Mouse (Mus musculus) urinary bladder, adult 2 months (tissue): Measurements from ENCODE around the gene Gm20425. TPM values are rescaled to one million over a fixed set of nuclear protein-coding genes. Genes with fewer than 3 reads are reported as not detected.
"Not testable (repeated sequence)": the region's sequence is repeated elsewhere in the genome, so short reads cannot be mapped to it uniquely, and the experiment has no call there.

Source experiments
- DNase-seq: peaks from one replicate; pipeline ENCODE4 v3.0.0; 2022; ENCODE audit warnings: low spot score
- polyA plus RNA-seq: library from polyadenylated mRNA; depleted of rRNA; stranded (reverse); fragments of >200 nt; gene quantifications from 2 replicates; pipeline ENCODE4 v1.2.3, GENCODE M21; 2012

Gene Gm20425
- polyA plus RNA-seq, 1 experiment, result not detected

DNA sequence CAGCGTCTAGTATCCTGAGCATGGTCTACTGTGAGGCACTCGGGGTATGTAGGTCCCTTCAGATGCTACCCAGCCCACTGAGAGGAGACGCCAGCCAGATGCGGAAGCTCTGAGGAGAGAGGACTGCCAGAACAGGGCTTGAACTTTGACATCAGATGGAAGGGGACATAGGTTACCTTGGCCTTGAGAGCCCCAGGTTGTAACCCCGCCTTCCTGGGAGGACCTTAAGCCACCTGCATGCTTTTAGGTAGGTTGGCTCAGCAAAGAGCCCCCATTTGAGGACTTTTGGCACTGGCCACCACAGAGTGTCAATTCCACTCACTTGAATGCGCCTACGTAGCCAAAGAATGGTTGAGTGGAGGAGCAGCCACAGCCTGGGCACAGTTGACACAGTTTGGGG, 5.4 kb downstream of the Gm20425 start:
- DNase-seq, result no peak

DNA sequence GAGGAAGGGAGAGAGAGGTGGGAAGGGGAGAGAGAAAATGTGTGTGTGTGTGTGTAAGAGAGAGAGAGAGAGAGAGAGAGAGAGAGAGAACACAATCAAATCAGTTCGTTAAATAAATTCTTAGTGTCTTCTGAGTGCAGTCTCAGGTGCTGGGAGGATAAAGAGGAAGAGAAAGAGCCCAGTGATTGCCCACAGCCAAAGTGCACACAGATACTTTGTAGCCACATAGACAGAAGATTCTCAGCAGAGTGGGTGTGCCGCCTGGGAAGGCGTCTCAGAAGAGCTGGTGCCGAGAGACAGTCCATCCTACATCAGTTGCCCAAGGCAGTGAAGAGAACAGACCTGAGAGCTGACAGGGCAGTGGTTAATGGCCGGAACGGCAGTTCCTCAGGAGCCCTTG, 15.8 kb downstream of the Gm20425 start:
- DNase-seq, result no peak

DNA sequence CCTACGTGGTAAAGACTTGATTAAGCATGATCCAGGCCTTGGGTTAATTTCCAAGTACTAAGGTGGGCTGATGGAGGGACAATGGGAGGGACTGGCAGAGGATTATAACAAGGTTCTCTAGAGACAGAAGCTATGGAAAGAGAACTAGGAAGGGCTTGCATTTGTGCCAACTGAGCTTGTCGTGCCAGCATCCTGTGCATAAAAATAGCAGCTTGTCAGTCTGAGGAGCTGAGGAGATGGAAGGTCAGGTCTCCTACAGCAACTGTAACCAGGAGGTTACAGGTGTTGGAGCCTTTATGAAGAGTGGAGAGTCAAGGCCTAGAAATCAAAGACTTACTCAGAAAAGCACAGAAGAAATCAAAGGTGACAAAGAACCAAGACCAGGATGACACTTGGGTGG, 16.5 kb downstream of the Gm20425 start:
- DNase-seq, result no peak

DNA sequence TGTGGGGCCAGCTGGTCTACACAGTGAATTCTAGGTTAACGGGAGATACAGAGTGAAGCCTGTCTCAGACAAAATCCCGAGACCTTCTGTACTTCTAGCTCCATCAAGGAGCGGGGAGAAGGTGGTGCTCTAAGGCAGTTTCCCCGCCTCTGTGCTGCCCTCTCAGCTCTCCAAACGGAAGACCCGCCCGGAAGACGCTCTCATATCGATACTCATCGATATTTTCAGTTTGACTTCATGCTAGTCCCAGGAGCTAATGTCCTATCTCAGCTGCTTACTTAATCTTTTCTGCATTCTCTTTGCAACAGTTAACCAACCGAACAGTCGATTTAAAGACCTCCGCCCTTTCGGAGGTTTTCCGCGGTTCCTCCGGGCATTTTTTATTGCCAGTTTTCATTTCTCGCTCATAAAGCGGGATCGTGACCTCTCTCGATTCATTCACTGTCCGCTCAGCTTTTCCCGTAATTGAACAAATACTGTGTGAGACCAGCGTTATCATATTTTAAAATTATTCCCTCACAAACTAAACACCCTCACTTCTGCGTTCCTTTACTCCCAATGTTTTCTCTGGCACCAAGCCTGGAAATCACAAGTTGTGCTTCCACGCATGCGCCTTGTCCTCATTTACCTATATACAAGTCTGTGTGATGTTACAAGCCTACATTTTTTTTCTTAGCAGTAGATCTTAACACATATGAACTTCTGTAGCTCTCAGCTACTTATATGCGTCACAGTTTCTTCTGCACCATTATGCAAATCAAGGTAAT, 17.3 kb downstream of the Gm20425 start:
- no peak for DNase-seq

DNA sequence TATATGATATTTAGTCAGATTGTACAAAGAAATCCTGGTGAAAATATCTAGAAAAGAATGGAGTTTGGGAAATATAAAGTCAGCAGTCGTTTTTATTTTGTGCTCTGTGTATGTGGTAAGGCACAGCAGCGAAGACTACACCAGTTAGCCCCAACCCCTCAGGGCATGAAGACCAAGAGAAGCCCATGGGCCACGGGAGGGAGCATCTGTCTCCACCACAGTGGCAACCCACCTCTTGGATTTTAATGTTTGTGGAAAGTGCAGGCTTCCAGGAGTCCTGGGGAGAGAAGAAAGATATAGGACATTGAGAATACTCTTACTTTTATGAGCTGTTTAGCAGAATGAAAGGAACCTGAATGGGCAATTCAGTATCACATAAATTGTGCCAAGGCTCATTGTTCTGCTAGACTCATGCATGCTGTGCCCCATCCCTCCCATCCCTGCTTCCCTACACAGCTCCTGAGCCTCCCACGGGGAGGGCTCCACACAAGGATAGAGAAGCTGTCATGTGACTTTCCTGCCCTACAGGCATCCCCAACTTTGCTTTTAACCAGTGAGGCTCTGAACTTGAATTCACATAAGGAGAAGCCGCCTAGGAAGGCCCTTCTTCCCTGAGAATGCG, 21.2 kb downstream of the Gm20425 start:
- DNase-seq, result no peak

DNA sequence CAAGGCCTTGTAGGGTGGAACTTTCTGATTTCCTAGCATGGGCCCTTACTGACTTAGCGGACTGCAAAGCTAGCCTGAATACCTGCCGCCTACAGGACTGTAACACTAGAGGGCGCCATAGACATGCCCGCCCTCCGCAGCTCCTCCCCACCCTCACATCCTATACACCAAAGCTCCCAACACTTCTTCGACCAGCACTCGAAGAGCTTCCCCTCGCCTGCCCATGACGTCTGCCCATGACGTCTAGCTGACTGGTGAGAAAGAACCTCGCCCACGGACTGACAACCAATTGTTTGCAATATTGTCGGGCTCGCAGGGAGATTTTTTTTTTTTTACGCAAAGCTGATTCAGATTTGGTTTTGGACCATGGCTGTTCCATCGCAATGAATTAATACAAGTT, 22.3 kb downstream of the Gm20425 start:
- DNase-seq, result no peak

DNA sequence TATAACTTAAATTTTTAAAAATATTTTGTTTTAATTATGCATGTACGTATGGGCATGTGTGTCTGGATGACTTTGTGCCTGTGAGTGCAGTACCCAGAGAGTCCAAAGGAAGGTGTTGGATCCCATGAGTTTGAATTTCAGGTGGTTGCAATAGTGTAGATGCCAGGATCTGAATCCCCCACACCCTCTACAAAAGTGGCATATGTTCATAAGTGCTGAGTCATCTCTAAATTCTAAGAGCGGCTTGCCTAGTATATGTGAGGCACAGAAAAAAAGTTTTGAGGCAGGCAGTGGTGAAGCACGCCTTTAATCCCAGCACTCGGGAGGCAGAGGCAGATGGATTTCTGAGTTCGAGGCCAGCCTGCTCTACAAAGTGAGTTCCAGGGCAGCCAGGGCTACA, 24.3 kb downstream of the Gm20425 start:
- no peak for DNase-seq

DNA sequence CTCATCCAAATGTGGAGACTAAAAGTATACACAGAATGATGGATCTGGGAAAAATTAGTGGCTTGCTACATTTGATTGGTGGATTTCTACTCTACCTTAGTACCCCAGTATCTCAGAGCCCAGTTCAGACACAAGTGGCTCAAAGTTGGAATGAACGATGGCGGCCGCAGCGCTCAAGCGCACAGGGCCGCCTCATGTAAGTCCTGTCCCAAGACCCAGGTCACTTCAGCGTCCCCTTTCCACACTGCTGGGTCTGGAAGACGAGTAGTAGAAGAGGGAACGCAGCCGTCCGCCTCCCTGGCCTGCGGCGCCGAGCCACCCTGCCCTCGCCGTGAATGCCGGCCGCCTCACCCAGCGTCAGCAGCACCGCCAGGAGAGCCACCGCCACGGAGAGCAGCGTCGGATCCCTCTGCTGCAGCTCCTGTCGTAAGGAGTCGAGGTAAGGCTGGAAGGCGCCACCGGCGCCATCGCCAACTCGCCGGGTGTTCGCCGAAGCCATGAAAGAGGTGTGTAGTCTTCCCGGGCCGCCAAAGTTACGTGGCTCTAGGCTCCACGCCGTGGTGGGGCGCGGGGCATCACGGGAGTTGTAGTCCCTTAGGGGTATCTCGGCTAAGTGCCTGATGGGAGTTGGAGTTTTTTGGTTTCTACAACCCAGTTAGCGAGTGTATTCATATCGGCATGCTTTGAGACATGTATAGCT, 28.4 kb downstream of the Gm20425 start, which contains the start of gene Srprb:
Srprb (minus strand) TSS at position 577 of the 700 bp plus-strand sequence.
- peak; percentile 79 for DNase-seq

DNA sequence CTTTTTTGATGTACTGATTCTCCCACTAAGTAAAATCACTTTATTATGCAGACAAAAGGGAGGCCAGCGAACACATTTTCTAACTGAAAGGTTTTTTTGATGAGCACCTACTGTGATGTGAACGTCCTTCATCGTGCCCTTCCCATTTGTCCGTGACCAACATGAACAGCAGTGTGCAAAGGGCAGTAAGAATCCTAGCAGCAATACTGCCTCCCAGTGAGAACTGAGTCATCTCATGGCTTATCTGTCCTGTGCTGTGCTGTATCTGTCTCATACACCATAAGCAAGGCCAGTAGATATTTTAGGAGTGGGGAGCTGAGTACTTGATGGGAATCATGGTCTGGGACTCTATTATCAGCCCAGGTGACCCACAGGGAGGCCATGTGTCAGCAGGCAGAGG, 41.7 kb downstream of the Gm20425 start:
- no peak for DNase-seq

DNA sequence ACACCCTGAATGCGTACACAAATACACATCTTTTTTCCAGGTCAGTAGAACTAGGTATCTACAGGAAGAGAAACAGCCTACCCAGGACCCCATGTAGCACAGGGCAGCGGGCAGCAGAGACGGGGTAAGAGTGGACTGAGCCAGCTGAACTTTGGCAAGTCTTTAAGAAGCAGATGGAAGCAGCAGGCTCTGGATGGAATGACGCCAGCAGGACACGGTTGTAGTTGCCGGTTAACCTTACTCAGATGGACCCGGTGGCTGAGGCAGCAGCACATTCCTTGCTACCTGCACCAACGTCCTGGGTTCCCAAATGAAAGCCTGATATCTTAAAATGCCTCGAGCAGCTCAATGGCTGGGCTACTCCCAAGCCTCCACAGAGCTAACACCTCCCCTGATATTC, 43.4 kb downstream of the Gm20425 start:
- DNase-seq, result no peak

DNA sequence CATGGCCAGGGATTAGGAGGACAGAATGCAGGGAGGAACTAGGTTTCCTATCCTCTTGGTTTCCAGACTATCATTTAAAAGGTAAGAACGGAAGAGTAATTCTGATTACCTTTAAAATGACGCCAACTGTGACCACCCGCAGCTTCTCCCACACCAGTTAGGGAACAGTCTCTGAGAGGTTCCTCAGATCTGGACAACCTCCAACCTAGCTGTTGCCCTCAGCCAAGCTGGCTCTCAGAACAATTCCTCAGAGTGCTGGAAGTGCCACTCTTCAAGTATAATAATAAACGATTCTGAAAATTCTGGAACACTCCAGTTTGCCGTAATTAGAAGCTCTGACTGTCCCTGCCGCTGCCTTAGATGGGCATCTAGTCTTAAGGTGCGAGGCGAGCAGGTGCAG, 44.2 kb downstream of the Gm20425 start:
- DNase-seq, result no peak

DNA sequence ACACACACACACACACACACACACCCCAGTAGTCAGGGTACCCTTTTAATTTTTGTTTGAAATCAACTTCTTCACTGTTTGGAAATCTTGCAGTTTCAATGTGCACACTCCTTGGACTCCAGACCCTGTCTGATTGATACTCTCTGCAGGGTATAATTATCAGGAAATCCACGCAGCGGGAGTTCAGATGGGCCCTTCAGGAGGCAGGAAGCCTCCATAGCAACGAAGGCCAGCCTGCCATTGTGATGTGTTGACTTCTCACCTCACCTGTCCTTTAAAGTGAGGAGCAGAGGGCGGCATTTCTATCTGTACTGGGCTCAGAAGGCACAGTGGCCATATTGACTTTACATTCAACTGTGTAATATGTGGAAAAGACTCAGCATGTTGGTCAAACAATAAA, 45.3 kb downstream of the Gm20425 start:
- no peak for DNase-seq

DNA sequence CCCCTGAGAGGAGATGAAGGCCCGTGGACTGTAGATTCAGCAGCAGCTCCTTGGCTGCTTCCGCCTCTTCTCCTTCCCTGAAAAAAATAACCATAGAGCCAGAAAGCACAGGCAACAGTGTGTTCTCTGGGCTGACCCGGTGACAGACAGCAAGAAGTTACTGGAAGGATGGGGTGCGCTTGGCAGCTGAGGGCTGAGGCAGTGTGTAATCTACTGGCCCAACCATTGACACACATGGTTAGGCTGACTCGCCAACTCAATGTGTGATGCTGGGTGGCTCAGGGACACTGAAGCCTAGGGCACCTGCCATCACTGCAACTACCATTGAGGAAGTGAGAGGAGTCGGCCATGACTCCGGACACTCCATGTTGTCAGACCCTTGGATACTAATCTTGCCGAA, 48.2 kb downstream of the Gm20425 start:
- DNase-seq, result no peak

DNA sequence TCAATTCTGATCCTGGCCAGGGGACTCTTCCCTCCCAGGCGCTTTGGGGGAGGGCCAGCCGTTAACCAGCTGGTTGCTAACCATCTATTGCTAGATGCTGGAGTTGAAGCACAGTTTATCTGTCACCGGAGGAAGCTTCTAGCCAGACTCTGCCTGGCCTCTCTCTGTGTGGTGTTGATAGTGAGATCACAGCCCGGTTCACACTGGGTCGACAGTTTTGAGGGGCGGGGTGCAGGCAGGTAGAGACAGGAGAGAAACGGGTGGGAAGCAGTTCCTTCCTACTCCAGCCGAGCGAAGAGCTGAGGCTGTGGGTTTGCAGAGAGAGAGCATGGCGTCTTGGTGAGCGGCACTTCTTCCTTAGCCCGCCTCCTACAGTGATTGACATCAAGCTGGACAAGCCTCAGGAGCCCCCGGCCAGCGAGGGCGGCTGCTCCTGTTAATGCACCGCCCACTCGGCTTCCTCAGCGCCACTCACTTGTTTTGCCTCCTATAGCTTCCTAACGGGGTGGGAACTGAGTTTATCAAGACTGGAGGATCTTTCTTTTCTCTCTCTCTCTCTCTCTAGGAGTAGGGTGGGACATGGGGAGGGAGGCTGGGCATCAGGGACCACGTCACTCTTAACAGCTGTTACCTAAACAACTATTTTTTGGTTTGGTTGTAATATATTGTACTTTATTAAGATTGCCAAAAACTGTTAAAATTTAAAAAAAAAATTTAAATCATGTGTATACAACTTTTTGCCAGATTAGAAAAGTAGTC, 49.1 kb downstream of the Gm20425 start:
- peak; percentile 31 for DNase-seq

DNA sequence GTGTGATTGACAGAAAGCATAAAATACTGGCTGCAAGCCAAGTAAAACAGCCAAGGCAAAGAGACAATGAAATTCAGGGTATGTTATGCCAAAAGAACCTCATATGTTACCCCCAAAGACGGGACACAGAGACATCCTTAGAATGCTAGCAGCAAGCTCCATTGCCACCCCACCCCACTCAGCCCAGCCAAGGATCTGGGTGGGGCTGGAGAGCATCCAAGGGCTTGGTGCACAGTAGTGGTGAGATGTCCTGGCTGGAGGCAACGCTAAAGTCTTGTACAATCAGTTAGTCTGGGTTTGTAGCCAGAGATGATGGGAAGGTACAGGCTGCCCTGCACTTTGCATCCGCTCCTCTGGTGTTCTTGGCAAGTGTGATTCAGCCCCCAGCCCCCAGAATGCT, 49.8 kb downstream of the Gm20425 start:
- DNase-seq, result no peak

DNA sequence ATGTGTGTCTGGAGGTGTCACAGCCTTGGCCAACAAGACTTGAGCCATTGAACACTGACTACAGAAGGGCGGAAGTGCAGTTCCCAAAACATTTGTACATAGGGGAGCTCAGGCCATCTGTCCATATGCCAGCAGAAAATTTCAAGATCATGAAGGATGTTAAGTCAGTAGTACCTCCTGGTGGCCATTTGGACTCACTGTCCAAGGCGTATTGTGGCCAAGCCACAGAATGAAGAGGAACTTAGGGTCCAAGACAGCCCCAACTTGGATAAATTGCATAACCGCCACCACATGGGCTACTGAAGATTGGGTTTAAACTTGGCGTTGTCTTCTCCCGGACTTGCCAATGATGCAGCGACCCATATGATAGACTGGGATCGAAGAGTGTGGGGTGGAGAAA, 54.4 kb downstream of the Gm20425 start:
- DNase-seq, result no peak

DNA sequence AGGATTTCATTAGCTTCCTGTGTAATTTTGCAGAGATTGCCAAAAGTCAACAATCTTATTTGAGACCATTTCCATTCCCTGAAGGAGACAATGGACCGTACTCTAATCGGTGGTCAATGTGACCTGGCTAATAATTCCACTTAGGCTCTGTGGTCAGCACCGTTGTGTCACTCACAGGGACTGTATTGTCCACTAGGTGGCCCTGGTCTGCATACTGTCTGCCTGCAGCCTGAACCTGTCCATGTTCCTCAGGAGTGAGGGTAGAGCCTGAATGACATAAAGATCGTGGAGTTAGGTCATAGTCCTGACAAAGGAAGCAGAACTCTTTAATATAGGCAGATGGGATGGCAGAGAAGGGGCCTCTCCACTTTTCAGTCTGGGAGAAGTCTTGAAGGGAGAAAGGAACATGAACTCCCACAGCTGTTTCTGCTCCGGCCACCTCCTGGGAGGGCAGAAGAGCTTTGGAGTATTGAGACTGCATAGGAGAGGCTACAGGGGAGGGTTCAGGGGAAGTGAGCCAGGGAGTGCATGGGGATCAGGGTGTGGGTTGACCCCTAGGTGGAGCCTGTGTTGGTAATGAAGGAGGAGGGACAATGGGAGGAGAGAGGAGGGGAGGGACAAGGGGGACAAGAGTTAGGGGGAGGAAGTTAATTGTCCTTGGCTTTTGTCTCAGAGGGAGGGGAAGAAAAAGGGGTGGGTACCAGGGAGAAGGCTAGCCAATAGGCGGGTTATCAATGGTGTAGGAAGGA, 55.2 kb downstream of the Gm20425 start:
- DNase-seq, result no peak

DNA sequence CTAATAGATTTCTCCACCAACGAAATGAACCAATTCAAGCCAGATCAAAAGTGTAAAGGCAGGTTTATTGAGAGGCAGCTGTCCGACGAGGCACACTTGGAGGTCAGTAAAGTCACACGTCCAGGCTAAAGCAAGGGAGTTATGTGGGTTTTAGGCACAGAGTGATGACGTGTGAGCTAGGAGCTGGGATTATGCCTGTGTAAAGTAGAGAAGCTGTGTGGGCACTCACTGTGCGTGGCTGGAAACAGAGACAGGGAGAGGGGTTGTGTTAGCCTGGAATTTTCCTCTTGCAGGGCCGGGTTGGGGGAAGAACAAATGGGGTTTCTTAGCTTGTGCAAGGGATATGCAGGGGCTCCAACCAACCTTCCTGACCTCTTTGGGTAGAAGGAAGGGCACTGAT, 61.3 kb downstream of the Gm20425 start:
- no peak for DNase-seq

DNA sequence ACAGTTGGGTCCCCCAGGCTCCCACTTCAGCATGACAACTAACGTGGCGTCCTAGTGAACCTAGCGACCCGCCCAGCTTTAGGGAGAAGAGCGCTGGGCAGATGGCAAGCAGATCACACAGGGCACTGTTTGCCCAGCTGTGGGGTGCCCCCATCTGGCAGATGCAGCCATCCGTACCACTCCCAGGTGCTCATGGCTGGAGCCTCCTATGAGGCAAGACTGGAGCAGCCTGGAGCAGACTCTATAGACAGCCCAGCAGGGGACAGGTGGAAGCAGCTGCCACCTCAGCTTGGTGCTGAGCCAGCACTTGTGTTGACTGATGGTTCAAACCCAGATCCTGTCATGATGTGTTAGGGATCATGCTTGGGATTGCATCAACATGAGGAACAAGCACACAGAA, 62.1 kb downstream of the Gm20425 start:
- no peak for DNase-seq

DNA sequence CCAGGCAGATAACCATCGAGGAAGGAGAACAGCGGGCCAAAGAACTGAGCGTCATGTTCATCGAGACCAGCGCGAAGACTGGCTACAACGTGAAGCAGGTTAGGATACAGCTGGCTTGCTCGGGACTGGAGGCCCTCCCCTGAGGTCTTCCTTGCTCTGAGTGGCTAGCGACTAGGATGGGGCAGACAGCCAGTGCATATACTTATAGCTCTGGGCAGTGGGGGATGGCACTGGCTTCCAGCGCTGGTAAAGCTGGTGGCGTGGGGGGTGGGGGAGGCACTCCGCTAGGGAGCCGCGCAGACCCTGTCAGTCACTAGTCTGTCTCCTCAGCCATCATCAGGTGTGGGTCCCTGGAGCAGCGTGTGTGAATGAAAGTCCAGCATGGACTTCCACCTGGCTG, 66.3 kb downstream of the Gm20425 start:
- no peak for DNase-seq

DNA sequence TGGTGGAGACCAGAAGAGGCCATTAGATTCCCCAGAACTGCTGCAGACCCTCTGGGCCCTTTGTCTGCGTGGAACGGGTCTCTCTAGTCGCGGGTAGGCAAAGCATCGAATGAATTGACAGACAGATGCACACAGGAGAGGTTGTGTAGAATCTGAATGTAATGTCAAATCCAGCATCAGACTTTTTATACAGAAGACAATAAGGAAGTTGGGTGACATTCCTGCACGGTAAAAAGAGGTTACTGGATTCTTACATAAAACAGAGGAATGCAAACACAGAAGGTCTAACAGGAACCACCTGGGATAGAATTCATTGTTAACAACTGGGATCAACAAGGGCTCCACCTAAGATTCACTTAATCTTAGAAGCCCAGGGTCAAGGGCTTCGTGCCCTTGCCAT, 74.9 kb downstream of the Gm20425 start:
- DNase-seq, result not testable (repeated sequence)

DNA sequence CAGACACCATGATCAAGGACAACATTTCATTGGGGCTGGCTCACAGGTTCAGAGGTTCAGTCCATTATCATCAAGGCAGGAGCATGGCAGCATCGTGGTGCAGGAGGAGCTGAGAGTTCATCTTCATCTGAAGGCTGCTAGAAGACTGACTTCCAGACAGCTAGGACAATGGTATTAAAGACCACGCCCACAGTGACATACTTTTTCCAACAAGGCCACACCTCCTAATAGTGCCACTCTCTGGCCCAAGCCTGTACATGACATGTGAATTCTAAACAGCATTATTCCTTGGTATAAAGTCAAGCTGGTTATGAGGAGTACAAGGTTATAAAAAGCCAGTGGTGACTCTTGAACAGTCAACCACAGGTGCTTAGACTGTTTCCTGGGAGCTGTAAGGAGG, 75.5 kb downstream of the Gm20425 start:
- no peak for DNase-seq
